Mouse (Mus musculus) kidney, postnatal 0 days (tissue): ENCODE results near the gene Haus6. TPM values are rescaled to one million over a fixed set of nuclear protein-coding genes. Genes with fewer than 3 reads are reported as not detected.
A peak's percentile ranks its signal among the peaks of the same experiment; 100 is the strongest.

Experiments
- ATAC-seq: fragments of 200-750 bp; cut with Nextera tagmentation; replicated peaks from 2 replicates; pipeline ENCODE4 v1.8.0; 2017; ENCODE audit warnings: low read depth, moderate number of reproducible peaks, moderate TSS enrichment, moderate library complexity; ENCODE audit not compliant: low FRiP score
- DNase-seq: peaks from one replicate; pipeline ENCODE4 v3.0.0-alpha.2; 2016; ENCODE audit warnings: low spot score
- H3K27ac ChIP-seq: fragments of 300-500 bp; sonication (generic); 2 replicates; pipeline ENCODE4 v1.5.1; 2014; ENCODE audit warnings: mild to moderate bottlenecking
- H3K27me3 ChIP-seq: fragments of 300-500 bp; sonication (generic); 2 replicates; pipeline ENCODE4 v1.6.1; 2014; ENCODE audit warnings: low read length, mixed read lengths; ENCODE audit not compliant: insufficient read depth
- H3K36me3 ChIP-seq: fragments of 300-500 bp; sonication (generic); 2 replicates; pipeline ENCODE4 v1.6.1; 2014; ENCODE audit warnings: low read length, mixed read lengths; ENCODE audit not compliant: insufficient read depth
- H3K4me1 ChIP-seq: fragments of 300-500 bp; sonication (generic); replicated peaks from 2 replicates; pipeline ENCODE4 v1.6.1; 2014; ENCODE audit warnings: antibody characterized with exemption, low read length, mixed read lengths; ENCODE audit not compliant: insufficient read depth
- H3K4me2 ChIP-seq: fragments of 300-500 bp; sonication (generic); 2 replicates; pipeline ENCODE4 v1.6.1; 2014; ENCODE audit warnings: mild to moderate bottlenecking, low read length, moderate library complexity, mixed read lengths
- H3K4me3 ChIP-seq: fragments of 300-500 bp; sonication (generic); replicated peaks from 2 replicates; pipeline ENCODE4 v1.5.1; 2014; ENCODE audit warnings: low read depth, low read length
- H3K9ac ChIP-seq: fragments of 300-500 bp; sonication (generic); 2 replicates; pipeline ENCODE4 v1.6.1; 2014; ENCODE audit warnings: low read depth, low read length
- H3K9me3 ChIP-seq: fragments of 300-500 bp; sonication (generic); replicated peaks from 2 replicates; pipeline ENCODE4 v1.6.1; 2016; ENCODE audit warnings: low read length, inconsistent platforms, mixed read lengths
- CTCF ChIP-seq: IDR thresholded peaks from 2 replicates; pipeline ENCODE4 v1.5.1; 2016; ENCODE audit warnings: antibody characterized with exemption, low read depth, mild to moderate bottlenecking, moderate library complexity
- WGBS: fragments of 180-500 bp; shearing (Covaris S2); extraction: QIAGEN DNeasy Blood & Tissue Kit; methylation state at CpG from one replicate; pipeline ENCODE4 v1.1.7; 2014; 5-methylcytosine and 5-hydroxymethylcytosine counted together
- polyA plus RNA-seq: library from polyadenylated mRNA; unstranded; fragments of >200 nt; fragmentation: Nextera tagmentation; extraction: Ambion mirVana; gene quantifications from 2 replicates; pipeline ENCODE4 v1.2.1, GENCODE M21; 2015

Haus6 gene
- polyA plus RNA-seq, 1 experiment from 2014 or later, result 8.9 TPM

- no peak overlapping the region for H3K27ac ChIP-seq
- no peaks in the 10 kb centered on the region for H3K36me3 ChIP-seq
- no peaks in the 10 kb centered on the region for H3K27me3 ChIP-seq
- no peaks in the 10 kb centered on the region for H3K4me1 ChIP-seq
- H3K4me2 ChIP-seq, result no peak overlapping the region
- ATAC-seq, result no peak; the same call in 1 of the 2 replicates
- peak; percentile 92 for DNase-seq
- H3K4me3 ChIP-seq, result no peak overlapping the region
- 25% methylated on average over 6 of the region's 6 CpGs for WGBS
- TF ChIP-seq CTCF, result peak; percentile 84
- no peaks in the 10 kb centered on the region for H3K9me3 ChIP-seq
- H3K9ac ChIP-seq, result no peak overlapping the region
These were observed 56.7 kb downstream of the Haus6 start for GRCm38 (mm10) chr4:86555035-86555707.

GRCm38 (mm10) chr4:86548332-86548731, 63.5 kb downstream of the Haus6 start:
- WGBS, result 85% methylated on average over 9 of the region's 9 CpGs
- H3K4me3 ChIP-seq, result no peak overlapping the region
- no peak for TF ChIP-seq CTCF
- no peaks in the 10 kb centered on the region for H3K36me3 ChIP-seq
- H3K4me2 ChIP-seq, result no peak overlapping the region
- no peak overlapping the region for H3K27ac ChIP-seq
- no peaks in the 10 kb centered on the region for H3K27me3 ChIP-seq
- H3K9ac ChIP-seq, result no peak overlapping the region
- H3K9me3 ChIP-seq, result no peaks in the 10 kb centered on the region
- H3K4me1 ChIP-seq, result no peaks in the 10 kb centered on the region
- ATAC-seq (no peak), DNase-seq (no peak)

DNA sequence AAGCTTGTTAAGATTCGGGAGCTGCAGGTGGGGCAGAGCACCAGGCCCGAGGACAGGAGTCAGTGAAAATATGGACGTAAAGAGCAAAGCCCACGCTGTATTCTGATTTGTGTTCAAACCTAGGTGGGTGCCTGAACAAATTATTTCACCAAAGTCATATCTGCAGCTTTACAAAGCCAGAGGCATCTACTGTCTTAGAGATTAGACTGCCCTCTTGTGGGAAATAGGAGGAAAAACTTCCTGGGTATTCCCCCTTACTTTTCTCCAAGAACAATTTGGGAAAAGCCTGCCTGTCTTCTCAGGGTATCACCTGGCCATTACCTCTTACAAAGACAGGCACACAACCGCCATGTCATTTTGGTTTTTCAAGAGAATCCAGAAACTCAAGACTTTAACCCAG, 66.2 kb downstream of the Haus6 start:
- no peak overlapping the region for H3K27ac ChIP-seq
- no peak overlapping the region for H3K9ac ChIP-seq

DNA sequence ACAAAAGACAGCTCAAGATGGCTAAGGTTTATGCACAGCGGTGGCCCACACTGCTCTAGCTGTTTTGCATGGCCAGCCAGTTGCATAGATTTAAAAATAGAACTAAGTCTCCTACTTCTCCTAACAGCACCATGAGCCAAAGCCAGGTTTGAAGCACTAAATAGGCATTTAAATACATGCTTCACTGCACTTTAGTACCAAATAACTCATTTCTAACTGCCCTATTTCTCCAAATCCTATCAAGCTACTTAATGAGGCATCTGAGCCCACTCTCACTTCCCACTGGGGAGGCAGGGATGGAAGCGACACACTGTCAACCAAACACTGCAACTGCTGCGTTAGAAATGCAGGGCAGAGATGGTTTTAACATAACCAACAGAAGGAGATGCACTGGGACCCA, 67.9 kb downstream of the Haus6 start:
- 44% methylated on average over 3 of the region's 3 CpGs for WGBS
- Histone ChIP-seq H3K9ac (no peak overlapping the region), H3K9me3 (no peaks in the 10 kb centered on the region), H3K27ac (no peak overlapping the region), H3K4me3 (no peak overlapping the region), H3K36me3 (no peaks in the 10 kb centered on the region), H3K27me3 (no peaks in the 10 kb centered on the region), H3K4me2 (no peak overlapping the region), H3K4me1 (no peaks in the 10 kb centered on the region)
- TF ChIP-seq CTCF, result no peak
- ATAC-seq (peak; percentile 60), DNase-seq (peak; percentile 77)

More for the DNA sequence above, 66.2 kb downstream of the Haus6 start:
- H3K4me1 ChIP-seq, result no peaks in the 10 kb centered on the region
- H3K36me3 ChIP-seq, result no peaks in the 10 kb centered on the region
- WGBS, result 42% methylated on average over 5 of the region's 5 CpGs
- H3K4me2 ChIP-seq, result no peak overlapping the region
- no peaks in the 10 kb centered on the region for H3K9me3 ChIP-seq
- TF ChIP-seq CTCF, result peak; percentile 78
- H3K4me3 ChIP-seq, result no peak overlapping the region
- DNase-seq, result peak; percentile 91
- no peak for ATAC-seq
- no peaks in the 10 kb centered on the region for H3K27me3 ChIP-seq

DNA sequence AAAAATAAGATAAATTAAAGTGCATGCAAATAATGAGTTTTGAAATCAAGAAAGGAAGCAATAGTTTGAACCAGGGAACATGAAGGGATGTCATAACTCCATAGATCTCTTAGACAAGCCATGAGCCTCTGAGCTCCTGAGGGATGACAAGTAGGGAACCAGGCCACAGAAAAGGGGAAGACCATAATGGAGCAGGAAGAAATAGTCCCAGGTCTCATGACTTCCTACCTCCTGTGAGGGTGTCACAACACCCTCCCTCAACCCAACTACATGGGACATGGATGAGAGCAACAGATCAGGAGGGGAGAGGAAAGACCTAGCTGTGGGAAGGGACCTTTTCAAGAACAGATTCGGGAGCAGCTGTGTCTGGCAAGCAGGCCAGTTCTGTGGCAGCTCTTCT, 70.3 kb downstream of the Haus6 start:
- ATAC-seq (no peak), DNase-seq (no peak)
- WGBS, result 77% methylated on average over 1 of the region's 1 CpGs
- no peak overlapping the region for H3K27ac ChIP-seq
- H3K27me3 ChIP-seq, result no peaks in the 10 kb centered on the region
- no peaks in the 10 kb centered on the region for H3K36me3 ChIP-seq
- no peak for TF ChIP-seq CTCF
- H3K9me3 ChIP-seq, result no peaks in the 10 kb centered on the region
- H3K4me3 ChIP-seq, result no peak overlapping the region
- H3K4me1 ChIP-seq, result no peaks in the 10 kb centered on the region
- no peak overlapping the region for H3K9ac ChIP-seq
- H3K4me2 ChIP-seq, result no peak overlapping the region

DNA sequence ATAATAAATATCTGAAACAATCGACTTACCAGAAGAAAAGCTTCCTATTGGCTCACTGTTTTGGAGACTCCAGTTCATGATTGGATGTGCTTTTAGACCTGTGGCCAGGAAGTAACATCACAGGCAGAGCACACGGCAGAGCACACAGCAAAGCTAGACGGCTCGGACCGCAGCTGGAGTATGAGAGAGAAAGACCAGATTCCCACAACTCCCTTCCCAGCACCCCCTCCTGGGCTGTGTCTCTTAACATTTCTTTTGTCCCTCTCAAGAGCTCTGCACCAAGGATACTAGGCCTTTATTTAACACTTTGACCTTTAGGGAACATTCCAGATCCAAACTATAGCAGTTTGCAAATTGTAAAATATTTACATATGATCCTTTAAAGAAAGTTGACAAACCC, 72.9 kb downstream of the Haus6 start:
- Histone ChIP-seq H3K4me2 (no peak overlapping the region), H3K27ac (no peak overlapping the region), H3K4me3 (no peak overlapping the region), H3K27me3 (no peaks in the 10 kb centered on the region), H3K36me3 (no peaks in the 10 kb centered on the region), H3K9ac (no peak overlapping the region), H3K9me3 (no peaks in the 10 kb centered on the region), H3K4me1 (0 out of 2 replicates have a peak, but pooled peaks cover 2% of the 10 kb centered on the region)
- ATAC-seq (no peak), DNase-seq (no peak)
- WGBS, result 91% methylated on average over 5 of the region's 5 CpGs
- TF ChIP-seq CTCF, result no peak

DNA sequence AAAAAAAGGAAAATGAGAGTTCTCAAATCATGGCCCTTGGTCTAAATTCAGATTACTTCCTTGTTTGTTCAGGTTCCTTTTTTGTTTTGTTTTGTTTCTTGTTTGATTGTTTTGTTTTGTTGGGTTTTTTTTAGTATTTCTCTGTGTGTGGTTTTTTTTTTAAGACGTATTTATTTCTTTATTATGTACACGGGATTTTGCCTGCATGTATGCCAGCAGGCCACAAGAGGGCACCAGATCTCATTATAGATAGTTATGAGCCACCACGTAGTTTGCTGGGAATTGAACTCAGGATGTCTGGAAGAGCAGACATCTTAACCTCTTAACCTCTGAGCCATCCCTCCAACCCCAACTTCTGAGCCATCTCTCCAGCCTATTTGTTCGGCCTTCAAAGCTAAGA, 73.9 kb downstream of the Haus6 start:
- DNase-seq (peak; percentile 55), ATAC-seq (no peak)
- no peaks in the 10 kb centered on the region for H3K27me3 ChIP-seq
- WGBS, result 52% methylated on average over 4 of the region's 4 CpGs
- no peak overlapping the region for H3K4me3 ChIP-seq
- no peaks in the 10 kb centered on the region for H3K36me3 ChIP-seq
- no peak overlapping the region for H3K4me2 ChIP-seq
- no peak overlapping the region for H3K27ac ChIP-seq
- TF ChIP-seq CTCF, result peak; percentile 68
- 0 out of 2 replicates have a peak, but pooled peaks cover 4% of the 10 kb centered on the region for H3K4me1 ChIP-seq
- no peaks in the 10 kb centered on the region for H3K9me3 ChIP-seq
- H3K9ac ChIP-seq, result no peak overlapping the region
